Mouse (Mus musculus) thymus, postnatal 36 days (tissue): ENCODE measurements around the gene Pgap3.
A peak's percentile ranks its signal among the peaks of the same experiment; 100 is the strongest.

Source experiments
- DNase-seq, 2 experiments: peaks; one replicate each; pipeline ENCODE4 v3.0.0; 2022; ENCODE audit warnings: mixed read lengths in 2 of 2

Gene Pgap3

GRCm38 (mm10) chr11:98400161-98400726 lies at the start of gene Pgap3:
Gene Pgap3, minus strand, starts transcription at chr11:98400490.
- peak; percentile 86 to 87 for DNase-seq

- no peak for DNase-seq
These were observed 49.1 kb upstream of the Pgap3 start for GRCm38 (mm10) chr11:98449419-98449818.

- DNase-seq = no peak
These were observed 48.0 kb upstream of the Pgap3 start for GRCm38 (mm10) chr11:98448191-98448790.

- no peak for DNase-seq
These were observed 47.2 kb upstream of the Pgap3 start for GRCm38 (mm10) chr11:98447475-98447834.

GRCm38 (mm10) chr11:98446562-98447474 lies 46.5 kb upstream of the Pgap3 start:
- DNase-seq = no peak

GRCm38 (mm10) chr11:98446213-98446561 lies 45.9 kb upstream of the Pgap3 start, which contains the start of gene Grb7:
Gene Grb7, plus strand, starts transcription at chr11:98446394.
- DNase-seq = no peak

GRCm38 (mm10) chr11:98445679-98446078 lies 45.4 kb upstream of the Pgap3 start:
- DNase-seq = no peak

DNA sequence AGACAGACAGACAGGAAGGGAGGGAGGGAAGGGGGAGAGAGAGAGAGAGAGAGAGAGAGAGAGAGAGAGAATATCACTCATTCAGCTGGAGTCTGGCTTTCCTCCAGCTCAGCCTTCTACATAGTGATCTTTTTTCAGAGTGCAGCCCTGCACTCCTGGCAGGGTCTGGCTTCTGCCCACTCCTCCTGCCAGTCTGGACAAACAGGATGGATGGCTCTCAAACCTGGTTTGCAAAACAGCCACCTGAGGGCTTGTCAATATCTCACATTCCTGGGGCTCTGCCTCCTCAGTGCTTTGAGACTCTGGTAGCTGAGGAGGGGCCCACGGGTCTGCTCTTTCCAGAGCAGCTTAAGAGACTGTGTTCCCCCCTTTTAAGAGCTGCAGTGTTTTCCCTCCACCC lies 44.9 kb upstream of the Pgap3 start:
- no peak for DNase-seq

- DNase-seq = no peak
These were observed 43.4 kb upstream of the Pgap3 start for GRCm38 (mm10) chr11:98443688-98444087.

GRCm38 (mm10) chr11:98438331-98439158 lies 38.3 kb upstream of the Pgap3 start, which contains the start of gene Mien1:
Gene Mien1, minus strand, starts transcription at chr11:98438991.
- DNase-seq = peak; percentile 91 to 95

GRCm38 (mm10) chr11:98437441-98437840 lies 37.2 kb upstream of the Pgap3 start:
- DNase-seq = no peak

DNA sequence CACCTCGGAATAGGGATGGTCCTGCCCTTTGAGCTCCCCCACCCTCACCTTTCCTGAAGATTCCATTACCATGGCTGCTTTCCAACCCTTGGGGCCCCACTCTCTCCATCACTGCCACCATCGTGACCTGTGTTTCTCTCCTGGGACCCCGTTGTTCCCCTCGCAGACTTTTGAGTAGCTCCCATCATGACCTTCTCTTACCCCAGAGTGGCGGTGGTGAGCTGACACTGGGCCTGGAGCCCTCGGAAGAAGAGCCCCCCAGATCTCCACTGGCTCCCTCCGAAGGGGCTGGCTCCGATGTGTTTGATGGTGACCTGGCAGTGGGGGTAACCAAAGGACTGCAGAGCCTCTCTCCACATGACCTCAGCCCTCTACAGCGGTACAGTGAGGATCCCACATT lies 35.4 kb upstream of the Pgap3 start:
- no peak for DNase-seq

- no peak for DNase-seq
These were observed 31.6 kb upstream of the Pgap3 start for GRCm38 (mm10) chr11:98431743-98432502.

- no peak for DNase-seq
These were observed 28.1 kb upstream of the Pgap3 start for GRCm38 (mm10) chr11:98428436-98428835.

- no peak for DNase-seq
These were observed 26.3 kb upstream of the Pgap3 start for GRCm38 (mm10) chr11:98426592-98426991.

DNA sequence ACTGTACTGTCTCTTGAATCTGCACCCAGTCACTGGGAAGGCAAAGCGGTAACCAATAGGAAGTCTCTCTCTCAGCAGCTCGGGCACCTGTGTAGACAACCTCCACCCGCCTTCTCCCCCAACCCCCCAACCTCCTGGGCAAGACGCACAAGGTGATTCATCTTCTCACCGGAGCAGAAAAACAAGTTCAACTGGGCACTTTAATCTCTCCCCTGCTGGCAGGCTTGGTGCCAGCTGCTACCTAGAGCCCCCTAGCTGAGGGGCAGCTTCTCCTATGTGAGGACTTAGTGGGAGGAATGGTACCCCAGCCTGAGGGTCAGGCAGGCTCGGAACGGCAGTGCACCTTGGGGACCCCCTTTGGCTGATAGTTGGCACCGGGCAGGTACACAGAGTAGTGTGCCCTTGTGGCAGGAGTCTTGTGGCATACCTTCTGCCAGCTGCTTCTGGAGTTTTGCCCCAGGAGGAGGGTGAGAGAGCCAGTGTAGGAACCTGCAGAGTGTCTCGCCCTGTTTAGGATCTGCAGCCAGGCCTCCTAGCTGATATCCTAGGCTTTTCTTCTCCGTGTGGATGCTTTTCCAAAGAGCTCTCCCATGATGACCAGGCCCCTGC lies 18.8 kb upstream of the Pgap3 start:
- DNase-seq = no peak

DNA sequence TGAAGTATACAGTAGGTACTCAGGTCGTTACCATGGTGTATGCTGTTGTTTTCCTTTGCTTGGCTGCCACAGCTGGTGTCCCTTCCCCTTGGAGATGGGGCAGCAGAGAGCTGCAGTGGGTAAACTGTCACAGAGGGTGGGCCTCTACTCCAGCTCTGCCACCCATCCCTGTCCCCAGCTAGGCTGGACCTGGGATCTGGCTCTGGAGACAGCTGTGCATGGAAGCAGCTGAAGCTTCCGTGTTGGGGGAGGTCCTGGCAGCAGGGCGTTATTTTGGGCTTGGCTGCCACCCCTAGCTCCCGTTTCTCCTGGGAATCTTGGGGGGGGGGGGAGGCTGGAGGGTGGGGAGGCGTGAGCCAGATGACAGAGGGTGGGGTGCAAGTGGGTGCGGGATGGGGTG lies 18.0 kb upstream of the Pgap3 start:
- DNase-seq = no peak

- no peak for DNase-seq
These were observed 16.8 kb upstream of the Pgap3 start for GRCm38 (mm10) chr11:98417074-98417473.

DNA sequence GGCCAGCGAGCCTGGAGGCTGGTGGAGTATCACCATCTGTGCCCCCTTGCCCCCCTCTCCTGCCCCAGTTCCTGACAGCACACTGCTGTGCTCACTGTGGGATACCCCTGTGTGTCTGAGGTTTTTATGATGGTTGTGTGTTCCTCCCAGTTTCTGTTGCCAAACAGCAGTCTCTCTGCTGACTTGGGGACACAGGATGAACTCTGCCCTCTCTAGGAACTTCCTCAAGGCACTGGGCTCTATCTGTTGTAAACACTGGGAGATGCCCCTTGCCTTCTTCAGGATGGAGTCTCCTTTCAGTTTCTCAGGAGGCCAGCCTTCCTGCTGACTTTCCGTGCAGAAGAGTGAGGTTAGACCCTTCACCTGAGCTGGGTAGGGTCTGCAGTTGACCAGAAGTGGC lies 13.9 kb upstream of the Pgap3 start:
- no peak for DNase-seq

DNA sequence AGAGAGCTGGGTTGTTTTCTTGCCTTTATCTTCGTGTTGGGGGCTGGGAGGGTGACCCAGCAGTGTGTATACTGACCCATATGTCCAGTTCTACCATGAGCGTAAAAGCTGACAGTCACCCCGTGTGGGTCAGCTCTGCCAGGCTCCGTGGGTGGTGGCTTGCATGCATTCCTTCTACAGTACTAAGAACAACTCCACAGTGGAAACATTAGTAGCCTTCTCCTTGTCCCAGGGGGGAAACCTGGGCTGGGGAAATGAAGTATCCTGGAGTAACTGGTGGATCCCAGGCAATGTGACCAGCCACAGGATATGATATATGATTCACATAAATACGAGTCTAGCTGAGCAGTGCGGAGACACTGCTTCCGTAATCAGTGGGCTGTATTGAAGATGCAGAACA lies 13.4 kb upstream of the Pgap3 start:
- no peak for DNase-seq

DNA sequence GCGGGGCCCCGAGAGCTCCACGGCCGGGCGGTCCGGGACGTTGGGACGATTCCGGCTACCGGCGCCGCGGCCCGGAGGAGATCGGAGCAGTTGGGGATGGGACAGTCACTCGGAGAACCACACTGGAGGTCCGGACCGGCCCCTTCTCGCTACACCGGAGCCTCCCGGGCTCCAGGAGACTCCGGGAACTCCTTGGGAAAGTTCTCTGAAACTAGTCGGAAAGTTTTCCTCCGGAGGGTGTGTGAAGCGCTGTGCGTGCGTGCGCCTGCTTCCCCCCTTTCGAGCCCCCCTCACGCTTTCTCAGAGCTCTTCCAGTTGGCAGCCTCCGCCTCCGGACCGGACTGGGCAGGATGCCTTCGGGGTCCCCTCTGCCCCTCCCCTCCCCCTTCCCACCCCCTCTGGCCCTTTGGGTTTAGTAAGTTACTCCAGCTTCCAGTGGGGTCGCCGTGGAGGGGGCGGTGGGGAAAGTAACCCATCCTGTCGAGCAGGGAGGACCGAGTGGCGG lies 12.6 kb upstream of the Pgap3 start:
- DNase-seq = no peak
